Comparison of ENCODE assay signal across 12 mouse cellular contexts in the genomic region with DNA sequence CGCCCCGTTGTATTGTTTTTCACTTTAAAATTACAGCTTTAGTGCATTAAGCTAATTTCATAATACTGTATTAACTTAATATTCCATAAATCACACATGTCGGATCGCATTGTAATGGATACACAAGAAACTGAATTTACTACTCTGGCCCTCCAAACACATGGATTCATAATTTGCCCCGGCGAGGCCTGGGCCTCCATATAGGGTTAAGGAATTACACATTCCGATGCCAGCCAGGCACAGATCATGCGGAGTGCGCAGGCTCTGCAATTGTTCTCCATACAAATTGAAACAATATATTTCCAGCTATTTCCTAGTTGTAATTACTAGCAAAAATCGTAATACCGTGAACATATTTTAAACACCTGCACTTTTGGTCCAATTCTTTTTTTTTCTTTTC.
"Had no signal": no experiment of that assay in that cellular context is flagged by ENCODE, and none has a peak within 500 bp of the region (broad histone marks: within the 10 kb centered on the region; RNA-seq: fewer than 3 reads in every experiment).

No protein-coding gene starts in this region.

- H3K9ac ChIP-seq: limb, embryonic 15.5 days; liver, embryonic 12.5 days; midbrain, embryonic 12.5 days; neural tube, embryonic 12.5 days had no signal

- H3K4me2 ChIP-seq: liver, embryonic 12.5 days; midbrain, embryonic 12.5 days had no signal

- H3K36me3 ChIP-seq: limb, embryonic 15.5 days; liver, embryonic 12.5 days; midbrain, embryonic 12.5 days; neural tube, embryonic 12.5 days had no signal

- H3K4me3 ChIP-seq: limb, embryonic 15.5 days; liver, embryonic 12.5 days; midbrain, embryonic 12.5 days; myocyte; neural tube, embryonic 12.5 days had no signal

- DNase-seq: kidney, adult 9 months; layer of hippocampus, adult 9-11 months; layer of hippocampus, postnatal 36 days; spleen, adult 18-20 months; thymus, adult 18-20 months; thymus, postnatal 14 days had no signal

- H3K27me3 ChIP-seq: limb, embryonic 15.5 days; liver, embryonic 12.5 days; neural tube, embryonic 12.5 days had no signal

- H3K27ac ChIP-seq: kidney, postnatal 0 days; limb, embryonic 15.5 days; liver, embryonic 12.5 days; neural tube, embryonic 12.5 days had no signal

- ATAC-seq: liver, embryonic 12.5 days had no signal

- H3K4me1 ChIP-seq: liver, embryonic 12.5 days had no signal

- H3K9me3 ChIP-seq: limb, embryonic 15.5 days; liver, embryonic 12.5 days; midbrain, embryonic 12.5 days; neural tube, embryonic 12.5 days had no signal
